Mouse (Mus musculus): ENCODE results near the gene Trir. TPM values are rescaled to one million over a fixed set of nuclear protein-coding genes. Genes with fewer than 3 reads are reported as not detected.

Trir gene
- polyA plus RNA-seq, 1 experiment: 321 TPM

DNA sequence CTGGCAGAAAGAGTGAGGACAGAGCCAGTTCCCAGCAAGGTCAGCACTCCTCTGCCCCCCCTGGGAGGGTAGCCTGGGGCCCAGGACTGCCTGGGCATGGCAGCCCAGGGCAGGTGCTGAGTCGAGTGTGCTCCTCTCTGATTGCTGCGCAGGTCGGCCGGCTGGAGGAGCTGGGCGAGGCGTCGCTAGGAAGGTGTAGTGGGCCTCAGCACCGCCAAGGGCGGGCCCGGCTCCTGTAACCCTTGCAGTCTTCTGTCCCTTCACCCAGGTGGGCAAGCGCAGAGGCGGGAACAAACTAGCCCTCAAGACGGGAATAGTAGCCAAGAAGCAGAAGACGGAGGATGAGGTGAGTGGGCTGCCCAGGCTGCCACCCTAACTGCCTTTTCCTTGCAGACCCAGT lies 2.6 kb downstream of the Trir start:
- no peak overlapping the region for H3ac ChIP-seq (ENCODE audit: control insufficient read depth, insufficient read length, low read depth)

DNA sequence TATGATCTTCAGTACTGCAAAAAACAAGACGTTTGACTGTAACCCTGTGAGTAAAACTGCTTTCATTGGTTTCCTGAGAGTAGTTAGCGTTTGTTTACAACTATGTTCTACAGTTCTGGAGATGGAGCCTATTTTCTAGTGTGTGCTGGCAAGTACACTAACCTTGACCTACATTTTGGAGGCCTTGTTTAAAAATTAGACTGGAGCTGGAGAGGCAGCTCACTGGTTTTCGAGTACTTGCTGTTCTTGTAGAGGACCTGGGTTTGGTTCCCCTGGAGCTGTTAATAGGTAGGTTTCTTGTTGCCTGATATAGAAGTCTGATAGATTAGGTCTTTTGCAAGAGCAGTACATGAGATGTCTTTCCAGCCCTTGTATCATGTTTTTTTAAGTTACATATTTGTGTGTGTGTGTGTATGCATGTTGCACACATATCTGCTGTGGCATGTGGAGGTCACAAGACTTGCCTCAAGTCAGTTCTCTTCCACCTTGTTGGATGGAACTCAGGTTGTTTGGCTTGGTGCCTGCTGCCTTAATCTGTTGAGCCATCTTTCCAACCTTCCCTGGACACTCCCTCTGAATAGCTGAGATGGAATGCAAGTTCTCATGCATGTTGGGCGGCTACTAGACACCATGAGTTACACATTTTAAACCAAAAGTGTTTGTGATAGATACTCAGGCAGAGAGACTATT lies 6.1 kb downstream of the Trir start:
- TF ChIP-seq MYOG (IDR thresholded peaks at IDR 0.05; ENCODE audit: control insufficient read depth, extremely low read depth, insufficient read length) (no peak), USF1 (IDR thresholded peaks at IDR 0.05; ENCODE audit: low read depth) (no peak), MYOD1 (IDR thresholded peaks at IDR 0.05; ENCODE audit: control insufficient read depth, insufficient read length, low read depth) (no peak), CEBPB (IDR thresholded peaks at IDR 0.05; ENCODE audit: low read depth) (no peak)
- Histone ChIP-seq H3K4me3 (ENCODE audit: insufficient read depth, poor library complexity, severe bottlenecking) (no peak overlapping the region), H3ac (ENCODE audit: control insufficient read depth, insufficient read length, low read depth) (no peak overlapping the region), H3K36me3 (ENCODE audit: control insufficient read depth, insufficient read depth) (peaks cover 52% of the 10 kb centered on the region), H3K79me3 (ENCODE audit: low read depth) (peaks cover 54% of the 10 kb centered on the region), H3K79me2 (ENCODE audit: control insufficient read depth, insufficient read depth) (peaks cover 80% of the 10 kb centered on the region), H3K27me3 (ENCODE audit: control insufficient read depth, insufficient read depth, insufficient read length) (no peaks in the 10 kb centered on the region)

More for the DNA sequence above, 2.6 kb downstream of the Trir start:
- Histone ChIP-seq H3K36me3 (ENCODE audit: control insufficient read depth, insufficient read depth) (peaks cover 52% of the 10 kb centered on the region), H3K4me3 (ENCODE audit: insufficient read depth, poor library complexity, severe bottlenecking) (no peak overlapping the region), H3K79me3 (ENCODE audit: low read depth) (peaks cover 64% of the 10 kb centered on the region), H3K27me3 (ENCODE audit: control insufficient read depth, insufficient read depth, insufficient read length) (no peaks in the 10 kb centered on the region), H3K79me2 (ENCODE audit: control insufficient read depth, insufficient read depth) (peaks cover 81% of the 10 kb centered on the region)
- TF ChIP-seq MAX (IDR thresholded peaks at IDR 0.05) (no peak), FOSL1 (IDR thresholded peaks at IDR 0.05; ENCODE audit: insufficient read depth, low read length, poor library complexity, severe bottlenecking) (no peak), CEBPB (IDR thresholded peaks at IDR 0.05; ENCODE audit: low read depth) (no peak), MYOG (IDR thresholded peaks at IDR 0.05; ENCODE audit: control insufficient read depth, extremely low read depth, insufficient read length) (no peak), MYOD1 (IDR thresholded peaks at IDR 0.05; ENCODE audit: control insufficient read depth, insufficient read length, low read depth) (no peak), CTCF (IDR thresholded peaks at IDR 0.05; ENCODE audit: control insufficient read depth, insufficient read depth, insufficient read length) (no peak), USF1 (IDR thresholded peaks at IDR 0.05; ENCODE audit: low read depth) (no peak)

DNA sequence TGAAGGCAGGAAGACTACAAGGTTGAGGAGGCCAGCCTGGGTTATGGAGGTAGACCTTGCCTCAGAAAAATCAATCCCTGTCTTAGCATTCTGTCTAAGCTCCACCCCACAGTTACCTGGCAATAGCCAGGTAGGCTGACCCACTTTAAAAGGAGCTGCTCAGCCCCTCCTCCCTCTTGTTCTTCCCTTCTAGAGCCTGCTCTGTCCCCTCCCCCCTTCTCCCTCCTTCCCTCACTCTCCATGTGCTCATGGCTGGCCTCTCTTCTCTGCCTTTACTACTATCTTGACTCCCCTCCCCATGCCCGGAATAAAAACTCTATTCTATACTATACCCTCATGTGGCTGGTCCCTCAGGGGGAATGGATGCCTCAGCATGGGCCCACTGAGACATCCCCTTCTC lies 7.2 kb downstream of the Trir start:
- no peak for TF ChIP-seq USF1 (IDR thresholded peaks at IDR 0.05; ENCODE audit: low read depth)
- no peak for TF ChIP-seq MAX (IDR thresholded peaks at IDR 0.05)
- TF ChIP-seq CEBPB (IDR thresholded peaks at IDR 0.05; ENCODE audit: low read depth): no peak
- TF ChIP-seq FOSL1 (IDR thresholded peaks at IDR 0.05; ENCODE audit: insufficient read depth, low read length, poor library complexity, severe bottlenecking): no peak
- TF ChIP-seq MYOD1 (IDR thresholded peaks at IDR 0.05; ENCODE audit: control insufficient read depth, insufficient read length, low read depth): no peak
- no peak for TF ChIP-seq CTCF (IDR thresholded peaks at IDR 0.05; ENCODE audit: control insufficient read depth, insufficient read depth, insufficient read length)
- TF ChIP-seq MYOG (IDR thresholded peaks at IDR 0.05; ENCODE audit: control insufficient read depth, extremely low read depth, insufficient read length): no peak
- H3K27me3 ChIP-seq (ENCODE audit: control insufficient read depth, insufficient read depth, insufficient read length): no peaks in the 10 kb centered on the region
- H3ac ChIP-seq (ENCODE audit: control insufficient read depth, insufficient read length, low read depth): no peak overlapping the region
- H3K79me3 ChIP-seq (ENCODE audit: low read depth): peaks cover 54% of the 10 kb centered on the region
- H3K4me3 ChIP-seq (ENCODE audit: insufficient read depth, poor library complexity, severe bottlenecking): no peak overlapping the region
- peaks cover 80% of the 10 kb centered on the region for H3K79me2 ChIP-seq (ENCODE audit: control insufficient read depth, insufficient read depth)
- H3K36me3 ChIP-seq (ENCODE audit: control insufficient read depth, insufficient read depth): peaks cover 50% of the 10 kb centered on the region

DNA sequence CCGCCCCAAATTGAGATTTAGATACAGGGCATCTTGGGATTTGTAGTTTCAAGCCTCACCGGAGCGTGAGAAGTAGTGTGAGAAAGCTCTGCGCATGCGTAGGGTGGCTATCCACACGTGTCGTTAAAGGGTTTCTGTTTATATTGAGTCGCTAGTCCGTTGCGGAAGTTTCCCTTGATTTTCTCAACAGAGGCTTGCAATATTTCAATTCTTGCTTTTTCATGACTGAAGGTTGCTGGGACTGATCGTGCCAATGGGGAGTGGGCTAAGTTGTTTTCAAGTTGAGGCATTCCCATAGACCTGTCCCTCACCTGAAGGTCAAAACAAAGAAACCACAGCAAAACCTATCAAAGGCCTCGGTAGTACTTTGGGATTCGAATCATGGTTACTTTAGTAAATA lies 8.1 kb downstream of the Trir start:
- no peak overlapping the region for H3K4me3 ChIP-seq (ENCODE audit: insufficient read depth, poor library complexity, severe bottlenecking)
- H3K36me3 ChIP-seq (ENCODE audit: control insufficient read depth, insufficient read depth): peaks cover 44% of the 10 kb centered on the region
- no peak for TF ChIP-seq FOSL1 (IDR thresholded peaks at IDR 0.05; ENCODE audit: insufficient read depth, low read length, poor library complexity, severe bottlenecking)
- no peak for TF ChIP-seq USF1 (IDR thresholded peaks at IDR 0.05; ENCODE audit: low read depth)
- H3K79me3 ChIP-seq (ENCODE audit: low read depth): peaks cover 54% of the 10 kb centered on the region
- peaks cover 80% of the 10 kb centered on the region for H3K79me2 ChIP-seq (ENCODE audit: control insufficient read depth, insufficient read depth)
- no peak overlapping the region for H3ac ChIP-seq (ENCODE audit: control insufficient read depth, insufficient read length, low read depth)
- H3K27me3 ChIP-seq (ENCODE audit: control insufficient read depth, insufficient read depth, insufficient read length): no peaks in the 10 kb centered on the region

DNA sequence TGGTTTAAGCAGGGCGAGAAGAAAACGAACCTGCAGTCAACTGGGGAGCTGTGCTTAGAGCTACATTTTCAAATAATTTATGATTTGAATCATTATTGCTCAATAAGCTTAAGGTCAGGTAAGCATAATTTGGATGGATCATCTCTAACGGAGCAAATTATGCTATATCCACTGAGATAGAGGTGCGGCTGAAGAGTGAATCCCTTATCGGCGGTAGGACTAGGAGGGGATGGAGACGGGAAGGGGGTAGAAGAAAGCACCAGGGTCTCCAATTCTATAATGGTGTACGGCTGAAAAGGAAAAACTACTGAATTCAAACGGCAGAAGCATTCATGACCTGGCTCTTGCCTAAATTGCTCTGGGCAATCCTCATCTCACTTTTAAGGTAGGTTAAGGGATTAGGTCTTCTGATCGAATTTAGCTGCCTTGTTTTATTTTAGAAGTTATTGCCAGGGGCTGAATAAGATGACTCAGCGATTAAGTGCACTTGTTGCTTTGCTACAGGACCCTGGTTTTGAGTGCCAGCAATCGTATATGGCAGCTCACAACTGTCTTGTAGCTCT lies 8.6 kb downstream of the Trir start:
- H3K79me3 ChIP-seq (ENCODE audit: low read depth): peaks cover 54% of the 10 kb centered on the region
- peaks cover 44% of the 10 kb centered on the region for H3K36me3 ChIP-seq (ENCODE audit: control insufficient read depth, insufficient read depth)
- TF ChIP-seq CTCF (IDR thresholded peaks at IDR 0.05; ENCODE audit: control insufficient read depth, insufficient read depth, insufficient read length) (no peak), FOSL1 (IDR thresholded peaks at IDR 0.05; ENCODE audit: insufficient read depth, low read length, poor library complexity, severe bottlenecking) (no peak), MYOD1 (IDR thresholded peaks at IDR 0.05; ENCODE audit: control insufficient read depth, insufficient read length, low read depth) (no peak), MYOG (IDR thresholded peaks at IDR 0.05; ENCODE audit: control insufficient read depth, extremely low read depth, insufficient read length) (no peak), USF1 (IDR thresholded peaks at IDR 0.05; ENCODE audit: low read depth) (no peak), CEBPB (IDR thresholded peaks at IDR 0.05; ENCODE audit: low read depth) (no peak), MAX (IDR thresholded peaks at IDR 0.05) (no peak)
- peak overlapping the region; percentile 39 for H3ac ChIP-seq (ENCODE audit: control insufficient read depth, insufficient read length, low read depth)
- H3K4me3 ChIP-seq (ENCODE audit: insufficient read depth, poor library complexity, severe bottlenecking): no peak overlapping the region
- H3K79me2 ChIP-seq (ENCODE audit: control insufficient read depth, insufficient read depth): peaks cover 80% of the 10 kb centered on the region
- H3K27me3 ChIP-seq (ENCODE audit: control insufficient read depth, insufficient read depth, insufficient read length): no peaks in the 10 kb centered on the region

All from C2C12 (cell line).